Mouse (Mus musculus): Measurements from ENCODE around the gene Bud13.

Bud13 gene

DNA sequence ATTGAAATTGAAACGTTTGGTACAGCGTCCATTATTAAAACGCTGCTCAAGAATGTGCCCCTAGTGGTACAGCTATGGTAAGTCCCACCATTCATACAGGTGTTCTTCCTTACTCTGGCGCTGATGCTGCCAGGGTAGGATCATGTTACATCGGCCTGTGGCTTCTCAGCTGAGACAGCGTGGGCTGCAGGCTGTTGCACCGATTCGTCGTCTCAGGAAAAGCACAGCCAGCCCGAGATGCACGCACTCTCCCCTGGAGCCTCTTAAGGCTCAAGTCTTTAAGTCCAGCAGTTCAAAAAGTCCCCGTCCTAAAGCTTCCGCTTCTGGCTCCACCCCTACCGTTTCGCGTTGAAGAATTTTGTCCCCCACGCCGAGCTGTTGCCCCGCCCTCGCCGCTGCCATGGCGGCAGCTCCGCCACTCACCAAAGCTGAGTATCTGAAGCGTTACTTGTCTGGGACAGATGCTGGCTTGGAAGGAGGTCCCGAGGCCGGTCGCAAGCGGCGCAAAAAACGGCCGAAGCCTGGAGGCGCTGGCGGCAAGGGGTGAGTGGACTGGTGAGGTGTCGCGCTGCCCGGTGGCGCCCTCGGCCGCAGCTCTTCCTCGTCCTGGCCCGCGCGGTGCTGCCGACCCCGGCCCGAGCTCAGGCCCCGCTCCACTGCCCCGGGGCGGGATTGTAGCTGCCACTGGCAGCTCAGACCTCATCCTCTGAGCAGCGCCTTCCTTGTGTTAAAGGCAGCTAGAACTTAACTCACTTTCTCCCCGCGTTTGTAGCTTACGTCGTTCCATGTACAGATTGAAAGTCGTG is at the start of gene Bud13:
TSS of gene Bud13 (plus strand) at position 378 of the 806 bp plus-strand sequence.
- in situ Hi-C loops (cut with MboI; ENCODE audit: unreplicated experiment in 2 of 2): no loop called here

DNA sequence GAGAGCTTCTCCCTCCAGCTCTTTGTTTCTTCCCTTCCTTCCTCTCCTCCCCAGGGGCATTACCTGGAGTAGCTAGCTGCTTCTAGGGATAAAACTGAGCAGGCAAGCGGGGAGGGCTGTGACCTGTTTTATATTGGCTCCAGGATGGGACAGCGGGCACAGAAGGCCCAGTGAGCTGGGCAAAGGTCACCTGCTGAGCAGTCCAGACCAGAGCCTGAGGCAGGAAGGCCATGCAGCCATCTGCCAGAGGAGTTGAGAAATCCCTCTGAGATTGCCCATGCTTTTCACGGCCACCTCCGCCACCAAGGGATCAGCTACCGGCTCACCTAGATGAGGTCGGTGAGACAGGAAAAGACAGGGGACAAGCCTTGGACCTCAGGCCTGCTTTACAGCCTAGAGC is 47.6 kb upstream of the Bud13 start:
- in situ Hi-C loops (cut with MboI; ENCODE audit: unreplicated experiment in 2 of 2): loop anchor here in 1 of 2 experiments (25.0 kb wide), 1 partner anchor 648 kb away; no protein-coding TSS in a partner anchor

DNA sequence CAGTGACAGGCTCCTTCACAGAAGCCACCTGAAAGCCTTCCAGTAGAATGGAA is 47.4 kb upstream of the Bud13 start, which contains the start of gene Apoc3:
TSS of gene Apoc3 (minus strand) at position 41 of the 53 bp plus-strand sequence.
- in situ Hi-C loops (cut with MboI; ENCODE audit: unreplicated experiment in 2 of 2): loop anchor here in 1 of 2 experiments (25.0 kb wide), 1 partner anchor 648 kb away; no protein-coding TSS in a partner anchor

DNA sequence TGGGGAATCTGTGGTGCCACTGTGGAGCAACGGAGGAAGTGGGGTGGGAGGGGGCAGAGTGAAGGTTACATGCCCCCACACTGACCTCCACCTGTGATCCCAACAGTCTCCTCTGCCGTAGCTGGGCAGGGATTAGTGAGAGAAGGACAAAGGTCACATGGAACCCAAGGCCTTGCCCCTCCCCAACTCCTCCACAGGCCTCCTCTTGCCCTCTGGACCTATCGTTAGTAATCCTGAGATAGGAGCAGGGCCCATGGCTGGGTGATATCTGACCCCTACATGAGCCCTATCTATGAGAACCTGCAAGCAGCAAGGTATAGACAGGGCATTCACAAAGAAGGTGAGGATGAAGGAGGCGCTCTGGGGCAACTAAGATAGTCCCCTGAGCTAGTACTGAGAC is 47.2 kb upstream of the Bud13 start:
- in situ Hi-C loops (cut with MboI; ENCODE audit: unreplicated experiment in 2 of 2): loop anchor here in 1 of 2 experiments (25.0 kb wide), 1 partner anchor 648 kb away; no protein-coding TSS in a partner anchor

DNA sequence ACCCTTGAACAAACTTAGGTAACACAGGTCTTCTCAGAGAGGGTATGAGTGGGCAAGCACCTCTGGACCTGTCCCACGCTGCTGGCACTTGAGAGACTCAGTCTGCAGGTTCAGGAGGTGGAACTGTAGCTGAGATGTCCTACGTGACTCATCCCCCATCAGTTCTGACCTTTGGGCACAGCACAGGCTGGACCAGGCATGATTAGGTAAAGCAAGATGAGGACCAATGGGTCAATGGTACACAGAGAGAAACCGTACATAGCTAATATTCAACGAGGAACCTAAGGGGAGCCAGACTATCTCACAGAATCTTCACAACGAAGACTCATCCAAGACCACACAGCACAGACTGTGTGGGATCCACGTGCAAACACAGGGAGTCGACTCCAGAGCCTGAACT is 44.0 kb upstream of the Bud13 start:
- in situ Hi-C loops (cut with MboI; ENCODE audit: unreplicated experiment in 2 of 2): loop anchor here in 1 of 2 experiments (25.0 kb wide), 1 partner anchor 652 kb away; no protein-coding TSS in a partner anchor

DNA sequence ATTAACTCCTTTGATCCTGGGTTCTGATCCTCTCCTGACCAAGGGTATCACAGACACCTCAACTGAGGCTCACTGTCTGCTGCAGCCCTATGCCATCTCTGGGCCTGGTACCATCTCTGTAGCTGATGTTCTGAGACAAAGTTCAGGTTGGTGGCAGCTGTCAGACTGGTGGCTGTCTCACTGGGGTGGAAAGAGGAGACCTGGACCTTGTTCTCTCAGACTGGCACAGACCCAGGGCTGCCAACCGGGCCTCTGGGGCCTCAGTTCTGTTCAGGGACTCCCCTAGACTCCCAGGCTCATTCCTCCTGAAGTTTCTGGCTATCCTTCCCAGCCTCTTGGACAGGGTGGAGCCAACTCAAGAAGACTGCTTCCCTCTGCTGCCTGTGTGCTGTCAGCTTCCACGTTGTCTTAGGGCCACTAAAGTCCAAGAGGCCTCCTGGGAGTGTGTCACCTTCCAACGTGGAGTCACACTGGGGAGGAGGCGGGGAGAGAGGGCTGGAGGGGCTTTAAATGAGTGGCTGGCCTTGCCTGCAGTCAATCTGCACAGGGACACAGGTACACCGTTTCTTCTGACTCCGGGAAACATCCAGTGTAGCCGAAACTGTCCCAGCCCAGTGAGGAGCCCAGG is 42.2 kb upstream of the Bud13 start, which contains the start of gene Apoa4:
TSS of gene Apoa4 (plus strand) at position 171 of the 628 bp plus-strand sequence.
- in situ Hi-C loops (cut with MboI; ENCODE audit: unreplicated experiment in 2 of 2): loop anchor here in 1 of 2 experiments (10.0 to 25.0 kb wide), 2 partner anchors 326 to 653 kb away; no protein-coding TSS in a partner anchor

DNA sequence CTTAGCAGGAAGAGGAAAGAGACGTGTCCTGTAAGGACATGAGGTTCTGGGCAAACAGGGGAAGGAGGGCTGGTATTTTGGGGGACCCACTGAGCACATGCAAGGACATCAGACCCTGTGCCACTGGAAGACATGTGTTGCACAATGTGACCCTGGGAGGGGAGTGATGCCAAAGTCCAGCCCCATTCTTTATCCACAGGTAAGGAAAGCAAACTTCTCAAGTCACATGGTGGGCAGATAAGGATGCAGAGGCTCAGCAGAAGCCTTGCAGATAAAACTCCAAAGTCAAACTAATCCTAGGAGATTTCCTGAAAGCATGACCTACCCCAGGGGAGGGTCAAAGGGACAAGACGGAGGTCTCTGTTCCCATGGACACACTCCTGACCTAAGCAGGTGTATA is 41.0 kb upstream of the Bud13 start:
- in situ Hi-C loops (cut with MboI; ENCODE audit: unreplicated experiment in 2 of 2): loop anchor here in 1 of 2 experiments (10.0 to 25.0 kb wide), 2 partner anchors 327 to 655 kb away; no protein-coding TSS in a partner anchor

DNA sequence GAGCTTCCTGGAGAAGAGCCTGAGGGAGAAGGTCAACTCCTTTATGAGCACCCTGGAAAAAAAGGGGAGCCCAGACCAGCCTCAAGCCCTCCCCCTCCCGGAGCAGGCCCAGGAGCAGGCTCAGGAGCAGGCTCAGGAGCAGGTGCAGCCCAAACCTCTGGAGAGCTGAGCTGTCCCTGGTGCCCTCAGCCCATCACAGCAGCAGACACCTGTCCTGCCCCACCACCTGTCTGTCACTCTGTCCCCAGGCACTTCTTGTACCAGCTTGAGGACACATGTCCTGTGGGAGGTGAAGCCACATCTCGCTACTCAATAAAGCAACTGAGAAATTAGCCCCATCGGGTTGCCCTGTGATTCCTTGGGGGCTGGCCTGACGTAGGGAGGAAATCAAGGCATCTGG is 39.7 kb upstream of the Bud13 start:
- in situ Hi-C loops (cut with MboI; ENCODE audit: unreplicated experiment in 2 of 2): loop anchor here in 1 of 2 experiments (10.0 to 25.0 kb wide), 2 partner anchors 328 to 656 kb away; no protein-coding TSS in a partner anchor

DNA sequence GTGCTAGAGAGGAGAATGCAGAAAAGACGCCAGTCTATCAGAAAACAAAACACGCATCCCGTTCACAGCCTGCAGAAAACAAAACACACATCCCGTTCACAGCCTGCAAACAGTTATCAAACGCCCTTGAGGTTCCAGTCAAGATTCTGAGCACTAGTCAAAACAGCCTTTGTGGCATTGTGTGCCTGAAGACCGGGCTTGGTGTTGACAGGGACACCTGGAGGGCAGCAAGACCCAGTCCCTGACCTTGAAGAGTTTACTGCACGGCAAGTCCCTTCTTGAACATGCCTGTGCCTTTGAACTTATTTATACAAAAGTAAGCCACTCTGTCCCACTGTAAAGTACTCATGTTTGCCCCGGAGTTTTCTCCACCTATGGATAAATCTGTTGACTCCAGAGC is 39.2 kb upstream of the Bud13 start:
- in situ Hi-C loops (cut with MboI; ENCODE audit: unreplicated experiment in 2 of 2): loop anchor here in 1 of 2 experiments (10.0 to 25.0 kb wide), 2 partner anchors 329 to 656 kb away; no protein-coding TSS in a partner anchor

DNA sequence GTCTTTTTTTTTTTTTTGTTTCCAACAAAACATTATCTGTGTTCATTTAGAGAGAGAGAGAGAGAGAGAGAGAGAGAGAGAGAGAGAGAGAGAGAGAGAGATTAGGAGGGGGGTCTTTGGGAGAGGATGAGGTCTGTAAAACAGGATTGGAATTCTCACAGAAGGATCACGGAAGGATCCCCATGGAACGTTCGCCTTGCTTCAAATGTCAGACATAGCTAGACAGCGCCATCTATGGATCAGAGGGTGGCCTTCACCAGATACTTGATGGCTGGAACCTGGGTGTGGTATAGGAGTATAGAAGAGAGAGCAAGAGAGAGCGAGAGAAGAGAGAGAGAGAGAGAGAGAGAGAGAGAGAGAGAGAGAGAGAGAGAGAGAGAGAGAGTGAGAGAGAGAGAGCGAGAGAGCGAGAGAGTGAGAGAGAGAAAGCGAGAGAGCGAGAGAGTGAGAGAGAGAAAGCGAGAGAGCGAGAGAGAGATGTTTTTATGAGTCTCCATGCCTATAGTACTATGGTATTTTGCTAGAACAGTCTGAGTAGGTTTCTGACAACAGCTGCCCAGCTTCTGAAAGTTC is 36.0 kb upstream of the Bud13 start:
- in situ Hi-C loops (cut with MboI; ENCODE audit: unreplicated experiment in 2 of 2): loop anchor here (5.0 to 25.0 kb wide), 3 partner anchors 240 to 660 kb away; no protein-coding TSS in a partner anchor

DNA sequence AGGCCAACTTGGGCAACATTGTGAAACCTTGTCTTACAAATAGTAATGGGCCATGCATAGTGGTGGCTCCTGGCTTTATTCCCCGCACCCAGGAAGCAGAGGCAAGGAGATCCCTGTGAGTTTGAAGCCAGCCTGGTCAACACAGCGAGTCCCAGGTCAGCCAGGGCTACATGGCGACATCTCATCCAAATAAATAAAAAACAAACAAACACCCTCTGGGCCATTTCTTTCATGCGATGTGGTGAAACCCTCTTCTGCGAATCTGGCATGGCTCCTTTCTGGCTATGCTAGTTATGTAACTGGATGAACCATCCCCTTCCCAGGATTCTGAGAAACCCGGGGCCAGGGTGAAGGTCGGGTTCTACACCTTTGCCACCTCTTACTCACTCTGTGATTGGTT is 26.6 kb upstream of the Bud13 start:
- in situ Hi-C loops (cut with MboI; ENCODE audit: unreplicated experiment in 2 of 2): loop anchor here in 1 of 2 experiments (10.0 to 25.0 kb wide), 2 partner anchors 671 to 844 kb away; no protein-coding TSS in a partner anchor

DNA sequence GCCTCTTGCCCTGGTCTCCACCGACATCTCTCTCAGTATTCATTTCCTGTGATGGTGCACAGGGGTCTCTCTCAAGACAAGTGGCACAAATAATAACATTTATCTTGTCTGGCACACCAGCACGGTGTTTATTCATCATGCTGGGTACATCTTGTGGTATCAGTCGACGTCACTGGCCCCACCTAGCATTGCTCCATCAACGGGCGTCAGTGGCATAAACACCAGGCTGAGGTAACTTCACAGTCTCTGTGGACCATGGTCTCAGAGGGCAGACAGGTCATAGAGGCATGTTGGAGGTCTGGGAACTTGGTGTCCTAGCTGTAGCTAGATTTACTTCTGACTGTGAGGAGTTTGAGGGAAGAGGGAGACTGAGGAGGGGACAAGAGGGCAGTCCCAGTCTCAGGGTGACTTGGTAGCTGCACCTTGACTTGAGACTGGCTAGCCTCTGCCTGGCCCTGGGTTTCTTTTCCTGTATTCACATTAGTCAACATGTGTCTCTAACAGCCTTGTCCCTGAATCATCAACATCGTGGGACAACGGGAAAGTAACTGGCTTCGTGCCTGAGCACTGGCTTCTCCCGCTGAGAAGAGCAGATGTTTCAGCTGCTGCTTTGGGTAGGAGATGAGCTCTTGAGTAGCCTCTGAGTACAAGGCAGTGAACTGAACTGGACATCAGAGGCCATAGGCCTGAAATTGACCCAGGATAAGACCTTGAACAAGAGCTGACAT is 26.0 kb upstream of the Bud13 start:
- in situ Hi-C loops (cut with MboI; ENCODE audit: unreplicated experiment in 2 of 2): loop anchor here in 1 of 2 experiments (10.0 to 25.0 kb wide), 2 partner anchors 672 to 845 kb away; no protein-coding TSS in a partner anchor

DNA sequence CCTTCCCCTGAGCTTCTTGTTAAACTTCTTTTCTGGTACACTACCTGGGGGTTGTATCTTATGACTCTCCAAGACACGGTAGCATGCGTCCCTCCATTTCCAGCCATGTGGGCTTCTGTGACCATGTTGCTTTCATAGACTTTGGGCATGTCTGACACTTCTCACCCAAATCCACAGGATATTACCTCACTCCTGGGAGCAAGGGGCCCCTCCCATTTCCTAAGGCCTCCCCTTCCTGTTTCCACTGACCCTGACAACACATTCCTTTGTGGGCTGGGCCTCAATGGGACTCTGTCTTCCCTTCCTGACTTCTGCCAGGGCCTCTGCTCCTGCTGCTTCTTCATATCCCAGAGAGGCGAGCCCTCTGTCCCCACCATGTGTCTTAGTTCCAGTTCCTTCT is 25.3 kb upstream of the Bud13 start:
- in situ Hi-C loops (cut with MboI; ENCODE audit: unreplicated experiment in 2 of 2): loop anchor here in 1 of 2 experiments (10.0 to 25.0 kb wide), 2 partner anchors 673 to 845 kb away; no protein-coding TSS in a partner anchor

DNA sequence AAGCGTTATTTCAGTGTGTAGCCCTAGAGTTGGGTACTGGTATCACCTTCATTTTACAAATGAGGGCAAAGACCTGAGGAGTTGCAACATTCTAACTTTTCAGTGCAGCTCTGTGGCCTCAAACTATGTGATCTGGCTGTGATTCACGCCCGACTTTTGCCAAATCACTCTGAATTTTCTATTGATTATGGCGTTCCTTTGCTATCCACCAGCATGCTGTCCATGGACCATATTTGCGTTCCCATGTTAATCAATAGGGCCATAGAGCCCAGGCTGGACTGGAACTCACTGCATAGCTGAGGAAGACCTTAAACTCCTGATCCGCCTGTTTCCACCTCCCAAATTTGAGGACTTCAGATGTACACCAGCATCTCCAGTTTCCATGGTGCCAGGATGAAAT is 23.7 kb upstream of the Bud13 start:
- in situ Hi-C loops (cut with MboI; ENCODE audit: unreplicated experiment in 2 of 2): loop anchor here in 1 of 2 experiments (10.0 to 25.0 kb wide), 2 partner anchors 674 to 847 kb away; no protein-coding TSS in a partner anchor

DNA sequence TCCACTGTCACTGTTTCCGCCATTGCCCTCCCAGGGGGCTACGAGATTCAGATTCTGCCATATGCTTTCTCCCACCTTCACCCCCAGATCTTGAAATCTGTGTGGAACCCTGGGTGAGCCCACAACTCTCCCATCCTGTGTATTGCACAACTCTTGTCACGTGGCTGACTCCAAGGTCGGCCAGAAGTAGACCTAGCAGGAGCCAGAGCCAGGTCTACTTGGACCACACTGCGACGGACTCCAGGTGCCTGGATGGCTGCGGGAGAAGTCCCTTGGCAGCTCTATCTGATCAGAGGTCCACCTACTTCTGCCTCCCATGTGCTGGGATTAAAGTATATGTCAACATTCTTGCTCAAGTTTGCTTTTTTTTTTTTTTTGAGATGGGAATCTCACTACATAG is 21.7 kb upstream of the Bud13 start:
- in situ Hi-C loops (cut with MboI; ENCODE audit: unreplicated experiment in 2 of 2): loop anchor here in 1 of 2 experiments (25.0 kb wide), 1 partner anchor 849 kb away; no protein-coding TSS in a partner anchor

DNA sequence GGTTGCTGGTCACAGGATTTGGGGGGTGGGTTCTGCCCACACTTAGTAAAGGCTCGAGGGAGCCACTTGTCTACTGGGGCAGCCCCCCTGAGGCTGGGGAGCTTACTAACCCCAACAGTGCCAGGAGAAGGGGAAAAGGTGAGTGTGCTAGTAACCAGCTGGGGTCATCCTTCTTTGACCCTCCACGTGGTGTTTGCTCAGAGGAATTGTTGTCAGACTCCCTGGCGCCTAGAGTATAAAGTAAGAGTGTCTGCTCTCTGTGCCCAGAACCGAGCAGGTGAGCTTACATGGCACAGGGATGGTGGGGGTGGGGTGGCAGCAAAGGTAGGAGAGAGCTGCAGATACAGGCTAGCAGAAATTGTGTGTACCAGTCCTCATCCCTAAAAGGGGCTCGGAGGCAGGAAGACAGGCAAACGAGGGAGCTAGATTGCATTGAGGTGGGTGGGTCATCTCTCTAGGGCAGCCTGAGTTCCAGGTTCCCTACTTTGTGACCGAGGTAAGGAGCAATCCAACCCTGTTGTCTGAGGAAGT is 14.4 kb upstream of the Bud13 start, which contains the start of gene Apoa5:
TSS of gene Apoa5 (plus strand) at position 291 of the 531 bp plus-strand sequence.
- in situ Hi-C loops (cut with MboI; ENCODE audit: unreplicated experiment in 2 of 2): loop anchor here in 1 of 2 experiments (25.0 kb wide), 1 partner anchor 856 kb away; no protein-coding TSS in a partner anchor

DNA sequence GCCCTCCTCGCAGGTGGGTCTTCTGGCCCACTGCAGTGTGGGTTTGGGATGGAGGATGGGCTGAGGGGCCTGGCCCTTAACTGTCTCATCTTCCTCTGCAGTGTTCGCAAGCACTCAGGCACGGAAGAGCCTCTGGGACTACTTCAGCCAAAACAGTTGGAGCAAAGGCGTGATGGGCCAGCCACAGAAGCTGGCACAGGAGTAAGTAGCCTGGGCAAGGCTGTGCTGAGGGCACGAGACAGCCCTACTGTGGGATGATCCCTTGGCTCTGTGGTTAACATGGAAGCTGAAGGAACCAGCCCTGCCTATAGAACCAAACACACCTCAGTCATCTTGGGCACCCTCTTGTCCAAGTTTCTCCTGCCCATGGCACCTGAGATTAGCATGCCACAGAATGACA is 13.7 kb upstream of the Bud13 start:
- in situ Hi-C loops (cut with MboI; ENCODE audit: unreplicated experiment in 2 of 2): loop anchor here in 1 of 2 experiments (25.0 kb wide), 1 partner anchor 857 kb away; no protein-coding TSS in a partner anchor

DNA sequence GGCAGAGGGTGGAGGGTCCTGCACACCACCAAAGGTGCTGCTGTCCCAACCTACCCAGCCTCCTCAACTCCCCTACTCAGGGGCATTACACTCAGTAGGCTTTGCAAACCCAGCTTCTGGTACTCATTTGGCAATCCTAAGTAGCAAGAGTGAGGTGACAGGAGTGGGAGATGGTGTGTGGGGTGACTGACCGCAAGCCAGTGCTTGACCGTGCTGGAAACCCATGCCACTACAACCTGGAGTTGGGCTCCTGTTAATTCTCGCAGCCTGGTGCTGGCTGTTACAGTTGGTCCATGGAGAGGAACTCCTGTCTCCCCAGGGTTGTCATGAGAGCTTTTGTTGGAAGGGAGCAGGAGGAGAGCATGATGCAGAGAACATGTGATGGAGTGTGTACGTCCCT is 12.0 kb upstream of the Bud13 start:
- in situ Hi-C loops (cut with MboI; ENCODE audit: unreplicated experiment in 2 of 2): loop anchor here in 1 of 2 experiments (25.0 kb wide), 1 partner anchor 858 kb away; no protein-coding TSS in a partner anchor

DNA sequence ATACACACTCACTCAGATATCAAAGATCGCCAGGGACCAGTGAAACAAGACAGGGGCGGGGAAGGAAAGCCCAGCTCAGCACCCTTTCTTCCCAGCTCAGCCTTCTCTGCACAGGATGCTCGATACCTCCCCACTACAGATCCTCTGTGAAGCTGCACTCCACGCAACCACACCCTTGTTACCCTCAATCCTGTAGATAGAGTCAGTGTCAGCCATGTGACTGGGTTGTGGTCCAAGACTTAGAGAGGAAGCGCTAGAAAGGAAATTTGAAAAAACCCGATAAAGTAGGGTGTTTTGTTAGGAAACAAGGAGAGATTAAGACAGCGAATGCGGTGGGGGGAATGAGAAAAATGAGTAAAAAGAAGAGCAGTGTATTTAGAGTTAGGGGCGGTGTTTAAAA is 10.7 kb upstream of the Bud13 start:
- in situ Hi-C loops (cut with MboI; ENCODE audit: unreplicated experiment in 2 of 2): loop anchor here in 1 of 2 experiments (25.0 kb wide), 1 partner anchor 860 kb away; no protein-coding TSS in a partner anchor
